Comparison of ENCODE assay signal across 24 mouse cellular contexts in the genomic region with DNA sequence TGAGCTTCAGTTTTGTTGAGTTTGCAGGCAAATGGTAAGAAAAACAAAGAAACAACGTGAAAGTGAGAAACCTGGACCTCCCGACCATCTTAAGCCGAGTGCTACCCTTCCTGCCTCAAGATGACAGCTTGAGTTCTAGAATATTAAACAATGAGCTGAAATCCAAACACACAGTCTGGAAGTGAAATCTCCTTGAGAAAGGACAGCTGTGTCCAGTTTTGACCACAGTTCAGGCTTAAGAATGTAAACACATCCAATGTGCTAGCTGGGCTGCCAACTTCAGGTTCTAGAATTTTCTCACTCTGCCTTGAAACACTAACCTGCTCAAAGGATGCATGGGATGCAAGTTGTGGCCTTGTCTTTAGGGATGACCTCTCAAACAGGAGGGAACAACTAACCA.
DNase-seq lines count a peak whose midpoint lies in the region; ATAC-seq and TF ChIP-seq lines count a peak whose summit lies in the region.
"Had no signal": no experiment of that assay in that cellular context is flagged by ENCODE, and none has a peak within 500 bp of the region (broad histone marks: within the 10 kb centered on the region; RNA-seq: fewer than 3 reads in every experiment).

No protein-coding gene starts in this region.

- H3K36me3 ChIP-seq in intestine, embryonic 14.5 days (ENCODE audit: control insufficient read depth, insufficient read depth, low read length): no peaks in the 10 kb centered on the region
- no peaks in the 10 kb centered on the region for H3K36me3 ChIP-seq in intestine, postnatal 0 days (ENCODE audit: control insufficient read depth, insufficient read depth)
- H3K36me3 ChIP-seq in lung, embryonic 14.5 days (ENCODE audit: insufficient read depth): no peaks in the 10 kb centered on the region
- H3K36me3 ChIP-seq in liver, postnatal 0 days (replicated peaks; ENCODE audit: insufficient read depth, low read length): no peaks in the 10 kb centered on the region
- H3K36me3 ChIP-seq: hindbrain, embryonic 13.5 days; kidney, embryonic 15.5 days; limb, embryonic 12.5 days; liver, embryonic 15.5 days; midbrain, embryonic 15.5 days; neural tube, embryonic 15.5 days had no signal

- no peak overlapping the region for H3K4me3 ChIP-seq in intestine, embryonic 14.5 days (ENCODE audit: low read depth, low read length)
- H3K4me3 ChIP-seq in intestine, postnatal 0 days (ENCODE audit: low read depth, low read length): no peak overlapping the region
- no peak overlapping the region for H3K4me3 ChIP-seq in lung, embryonic 14.5 days (ENCODE audit: low read depth, low read length)
- H3K4me3 ChIP-seq in lung, adult 2 months (replicated peaks; ENCODE audit: extremely low read depth, low read depth, low read length): no peak overlapping the region
- no peak overlapping the region for H3K4me3 ChIP-seq in liver, postnatal 0 days (ENCODE audit: low read depth, low read length)
- H3K4me3 ChIP-seq: forebrain, embryonic 13.5 days; hindbrain, embryonic 13.5 days; kidney, embryonic 15.5 days; limb, embryonic 12.5 days; liver, embryonic 15.5 days; midbrain, embryonic 15.5 days; neural tube, embryonic 15.5 days had no signal

- no peak for ATAC-seq in intestine, embryonic 14.5 days (replicated peaks; ENCODE audit: low FRiP score, low TSS enrichment, low read depth)
- ATAC-seq in intestine, postnatal 0 days: no peak
- peak; percentile 87 for ATAC-seq in lung, embryonic 14.5 days (ENCODE audit: insufficient read depth)
- ATAC-seq in liver, postnatal 0 days: no peak
- ATAC-seq: forebrain, embryonic 13.5 days; midbrain, embryonic 15.5 days had no signal

- DNase-seq in intestine, embryonic 14.5 days (ENCODE audit: low spot score): no peak
- DNase-seq in lung, embryonic 14.5 days: peak; percentile 86
- DNase-seq in lung, adult 2 months: no peak
- peak; percentile 53 for DNase-seq in lung, postnatal 36 days
- DNase-seq in retina, embryonic 14.5 days (ENCODE audit: low spot score): no peak
- DNase-seq in embryo, embryonic 9.5 days (ENCODE audit: extremely low spot score): no peak
- DNase-seq in liver, postnatal 0 days: no peak
- DNase-seq: adrenal gland, adult 8-10 months; cerebellum, adult 2 months; cerebellum, postnatal 25 days; gastrocnemius, postnatal 10 days; heart, postnatal 4 days; right cerebral cortex, adult 18-20 months; spleen, adult 18-20 months had no signal

- TF ChIP-seq EP300 in liver, postnatal 0 days (IDR thresholded peaks at IDR 0.05; ENCODE audit: low read depth): no peak

- no peak for TF ChIP-seq POLR2A in lung, adult 2 months (IDR thresholded peaks at IDR 0.05; ENCODE audit: borderline replicate concordance, extremely low read depth, low read depth, low read length)

- no peaks in the 10 kb centered on the region for H3K27me3 ChIP-seq in intestine, embryonic 14.5 days (replicated peaks; ENCODE audit: control insufficient read depth, insufficient read depth, low read length)
- no peaks in the 10 kb centered on the region for H3K27me3 ChIP-seq in intestine, postnatal 0 days (replicated peaks; ENCODE audit: control insufficient read depth, insufficient read depth, low read length)
- no peaks in the 10 kb centered on the region for H3K27me3 ChIP-seq in lung, embryonic 14.5 days (ENCODE audit: insufficient read depth, low read length)
- H3K27me3 ChIP-seq in liver, postnatal 0 days (ENCODE audit: insufficient read depth, low read length): no peaks in the 10 kb centered on the region
- H3K27me3 ChIP-seq: CH12.LX; forebrain, embryonic 13.5 days; hindbrain, embryonic 13.5 days; kidney, embryonic 15.5 days; limb, embryonic 12.5 days; liver, embryonic 15.5 days; midbrain, embryonic 15.5 days; neural tube, embryonic 15.5 days had no signal

- peaks cover 15% of the 10 kb centered on the region for H3K4me1 ChIP-seq in intestine, embryonic 14.5 days (replicated peaks; ENCODE audit: control insufficient read depth, insufficient read depth, low read length)
- H3K4me1 ChIP-seq in intestine, postnatal 0 days (replicated peaks; ENCODE audit: control insufficient read depth, insufficient read depth, low read length): no peaks in the 10 kb centered on the region
- H3K4me1 ChIP-seq in lung, embryonic 14.5 days (ENCODE audit: insufficient read depth): peaks cover 5% of the 10 kb centered on the region; the same call in 1 of the 2 replicates
- H3K4me1 ChIP-seq in lung, adult 2 months (ENCODE audit: control insufficient read depth, insufficient read depth, low read length): peaks cover 6% of the 10 kb centered on the region
- no peaks in the 10 kb centered on the region for H3K4me1 ChIP-seq in liver, postnatal 0 days (ENCODE audit: insufficient read depth)
- H3K4me1 ChIP-seq: forebrain, embryonic 13.5 days; hindbrain, embryonic 13.5 days; kidney, embryonic 15.5 days; limb, embryonic 12.5 days; liver, embryonic 15.5 days; midbrain, embryonic 15.5 days; neural tube, embryonic 15.5 days had no signal

- no peak for TF ChIP-seq CTCF in intestine, postnatal 0 days (IDR thresholded peaks at IDR 0.05; ENCODE audit: low read depth)
- TF ChIP-seq CTCF in lung, embryonic 14.5 days (IDR thresholded peaks at IDR 0.05; ENCODE audit: low read depth): no peak
- no peak for TF ChIP-seq CTCF in lung, adult 2 months (IDR thresholded peaks at IDR 0.05; ENCODE audit: insufficient read depth, low read length)
- TF ChIP-seq CTCF in liver, postnatal 0 days (IDR thresholded peaks at IDR 0.05; ENCODE audit: low read depth): no peak

- no peaks in the 10 kb centered on the region for H3K9me3 ChIP-seq in intestine, embryonic 14.5 days (ENCODE audit: control insufficient read depth, low read length)
- no peaks in the 10 kb centered on the region for H3K9me3 ChIP-seq in intestine, postnatal 0 days (ENCODE audit: control insufficient read depth)
- no peaks in the 10 kb centered on the region for H3K9me3 ChIP-seq in lung, embryonic 14.5 days (ENCODE audit: low read depth, low read length)
- no peaks in the 10 kb centered on the region for H3K9me3 ChIP-seq in liver, postnatal 0 days (ENCODE audit: low read length)
- H3K9me3 ChIP-seq: forebrain, embryonic 13.5 days; hindbrain, embryonic 13.5 days; kidney, embryonic 15.5 days; limb, embryonic 12.5 days; liver, embryonic 15.5 days; midbrain, embryonic 15.5 days; neural tube, embryonic 15.5 days had no signal

- peak overlapping the region; percentile 55 for H3K27ac ChIP-seq in intestine, embryonic 14.5 days (ENCODE audit: low read depth)
- no peak overlapping the region for H3K27ac ChIP-seq in intestine, postnatal 0 days (ENCODE audit: low read depth, low read length)
- H3K27ac ChIP-seq in lung, embryonic 14.5 days (ENCODE audit: low read depth): peak overlapping the region; percentile 76; the same call in 1 of the 2 replicates
- no peak overlapping the region for H3K27ac ChIP-seq in liver, postnatal 0 days (ENCODE audit: low read depth)
- H3K27ac ChIP-seq: forebrain, embryonic 13.5 days; hindbrain, embryonic 13.5 days; kidney, embryonic 15.5 days; limb, embryonic 12.5 days; liver, embryonic 15.5 days; midbrain, embryonic 15.5 days; neural tube, embryonic 15.5 days had no signal

- no peak overlapping the region for H3K9ac ChIP-seq in intestine, embryonic 14.5 days (ENCODE audit: low read length)
- H3K9ac ChIP-seq in intestine, postnatal 0 days (ENCODE audit: low read depth, low read length): no peak overlapping the region
- H3K9ac ChIP-seq in lung, embryonic 14.5 days: no peak overlapping the region
- no peak overlapping the region for H3K9ac ChIP-seq in liver, postnatal 0 days (replicated peaks)
- H3K9ac ChIP-seq: forebrain, embryonic 13.5 days; hindbrain, embryonic 13.5 days; kidney, embryonic 15.5 days; limb, embryonic 12.5 days; liver, embryonic 15.5 days; midbrain, embryonic 15.5 days; neural tube, embryonic 15.5 days had no signal

- 31% methylated on average over 3 of the region's 3 CpGs for WGBS in intestine, embryonic 14.5 days
- WGBS in intestine, postnatal 0 days: 57% methylated on average over 3 of the region's 3 CpGs
- WGBS in lung, embryonic 14.5 days: 17% methylated on average over 3 of the region's 3 CpGs
- WGBS in lung, adult 2 months: 18% methylated on average over 3 of the region's 3 CpGs
- 70% methylated on average over 3 of the region's 3 CpGs for WGBS in liver, postnatal 0 days (ENCODE audit: insufficient replicate concordance)

- no peak overlapping the region for H3K4me2 ChIP-seq in intestine, embryonic 14.5 days (ENCODE audit: low read length)
- no peak overlapping the region for H3K4me2 ChIP-seq in intestine, postnatal 0 days (replicated peaks; ENCODE audit: low read depth)
- H3K4me2 ChIP-seq in lung, embryonic 14.5 days: no peak overlapping the region
- H3K4me2 ChIP-seq in liver, postnatal 0 days (ENCODE audit: low read depth, low read length): no peak overlapping the region
- H3K4me2 ChIP-seq: forebrain, embryonic 13.5 days; heart, embryonic 11.5 days; hindbrain, embryonic 13.5 days; kidney, embryonic 15.5 days; limb, embryonic 12.5 days; liver, embryonic 15.5 days; midbrain, embryonic 15.5 days; neural tube, embryonic 15.5 days had no signal

Comparison
In these comparisons a context has a peak if more than half of its experiments do, and no peak if none do; other contexts are left out.
1. DNase-seq: peak in lung, embryonic 14.5 days (single experiment) and lung, postnatal 36 days (single experiment); none in intestine, embryonic 14.5 days (single experiment), lung, adult 2 months (single experiment), retina, embryonic 14.5 days (single experiment), embryo, embryonic 9.5 days (single experiment) and liver, postnatal 0 days (single experiment).
2. H3K27ac ChIP-seq: peak in intestine, embryonic 14.5 days (single experiment) and lung, embryonic 14.5 days (single experiment); none in intestine, postnatal 0 days (single experiment) and liver, postnatal 0 days (single experiment).